Mouse (Mus musculus): ENCODE data around the gene Hoxd9. TPM values are rescaled to one million over a fixed set of nuclear protein-coding genes. Genes with fewer than 3 reads are reported as not detected.

The Hoxd9 gene
- total and polyA plus RNA-seq, 3 experiments = not detected

DNA sequence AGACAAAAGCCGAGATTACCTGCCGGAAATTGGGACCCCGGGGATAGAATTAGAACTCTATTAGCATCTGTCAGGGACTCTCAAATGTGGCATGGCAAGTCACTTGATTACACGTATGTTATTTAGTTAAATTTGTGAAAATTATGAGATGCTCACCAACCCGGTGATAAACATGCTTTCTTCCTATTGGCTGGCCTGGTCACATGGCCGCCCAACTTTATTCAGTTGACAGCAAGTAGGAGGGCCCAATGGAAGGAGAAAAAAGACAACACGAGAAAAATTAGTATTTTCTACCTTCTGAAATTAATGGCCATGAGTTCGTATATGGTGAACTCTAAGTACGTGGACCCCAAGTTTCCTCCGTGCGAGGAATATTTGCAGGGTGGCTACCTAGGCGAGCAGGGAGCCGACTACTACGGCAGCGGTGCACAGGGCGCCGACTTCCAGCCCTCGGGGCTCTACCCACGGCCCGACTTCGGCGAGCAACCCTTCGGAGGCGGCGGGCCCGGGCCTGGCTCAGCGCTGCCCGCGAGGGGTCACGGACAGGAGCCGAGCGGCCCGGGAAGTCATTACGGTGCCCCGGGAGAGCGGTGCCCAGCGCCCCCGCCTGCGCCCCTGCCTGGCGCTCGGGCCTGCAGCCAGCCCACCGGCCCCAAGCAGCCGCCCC, 29.6 kb downstream of the Hoxd9 start:
- TF ChIP-seq MAFK (IDR thresholded peaks at IDR 0.05; ENCODE audit: insufficient replicate concordance, low read length) (no peak), USF1 (IDR thresholded peaks at IDR 0.05; ENCODE audit: low read depth, low read length) (peak; percentile 39)
- peaks cover 67% of the 10 kb centered on the region for H3K79me2 ChIP-seq (replicated peaks; ENCODE audit: control insufficient read depth, extremely low read depth, insufficient read depth, poor library complexity, severe bottlenecking)
- dilution Hi-C loops (cut with MboI; ENCODE audit: extremely low pct_ligation_motif_present, extremely low pct_unique_long_range_greater_than_20kb, low sequenced_read_pairs) = no loop called here
- no peak overlapping the region for H3K9ac ChIP-seq (ENCODE audit: insufficient read depth, low read depth)
- in situ Hi-C loops (cut with MboI; ENCODE audit: low pct_ligation_motif_present, low pct_unique_long_range_greater_than_20kb, low sequenced_read_pairs) = loop anchor here (10.0 kb wide), 1 partner anchor 328 kb away; no protein-coding TSS in a partner anchor
- peaks cover 28 to 32% of the 10 kb centered on the region in 2 experiments for H3K36me3 ChIP-seq (replicated peaks in 1 of 2; ENCODE audit: control insufficient read depth in 1 of 2, insufficient read depth in 1 of 2, low read length in 1 of 2)
- peaks cover 6% of the 10 kb centered on the region for H3K9me3 ChIP-seq (replicated peaks; ENCODE audit: low read length)
- DNase-seq (ENCODE audit: extremely low read depth) = no peak
- peaks cover 4 to 55% of the 10 kb centered on the region in 2 experiments; a peak in 2 of 4 replicates for H3K4me1 ChIP-seq (ENCODE audit: control insufficient read depth in 1 of 2, insufficient read depth in 2 of 2)
- no peaks in the 10 kb centered on the region for H3K27me3 ChIP-seq (replicated peaks)
- H3K4me3 ChIP-seq (replicated peaks in 1 of 3; ENCODE audit: low read depth in 2 of 3, low read length in 2 of 3, poor library complexity in 1 of 3) = no peak overlapping the region
- no peak overlapping the region for H3K4me2 ChIP-seq (ENCODE audit: insufficient read depth, low read depth, poor library complexity, severe bottlenecking)
- H3K27ac ChIP-seq (ENCODE audit: insufficient read depth, low read depth) = no peak overlapping the region

DNA sequence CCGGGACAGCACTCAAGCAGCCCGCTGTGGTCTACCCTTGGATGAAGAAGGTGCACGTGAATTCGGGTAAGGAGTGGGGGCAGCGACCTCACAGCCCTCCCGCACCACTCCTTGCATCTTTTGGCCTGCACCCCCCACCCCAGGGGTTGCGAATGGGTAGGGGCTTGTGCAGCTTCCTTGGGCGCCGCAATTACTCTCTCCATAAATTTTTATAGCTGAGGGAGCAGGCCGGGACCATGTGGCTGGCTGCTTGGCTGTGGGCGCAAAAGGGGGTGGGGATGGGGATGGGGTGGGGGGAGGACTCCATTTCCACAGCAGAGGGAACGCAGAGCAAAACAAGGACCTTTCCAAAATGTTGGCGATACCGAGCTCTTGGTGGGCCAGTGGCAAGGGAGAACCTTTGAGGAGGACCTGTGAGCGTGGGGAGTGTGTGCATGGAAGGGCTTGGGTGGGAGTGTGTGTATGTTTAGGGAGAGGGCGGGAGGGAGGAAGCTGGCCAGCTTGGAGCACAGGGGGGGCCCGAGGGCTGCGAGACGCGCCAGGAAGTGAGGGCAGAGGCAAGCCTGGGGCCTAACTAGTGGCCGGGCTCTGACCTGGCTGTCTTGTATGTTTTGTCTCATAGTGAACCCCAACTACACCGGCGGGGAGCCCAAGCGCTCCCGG, 30.2 kb downstream of the Hoxd9 start:
- Histone ChIP-seq H3K4me2 (ENCODE audit: insufficient read depth, low read depth, poor library complexity, severe bottlenecking) (no peak overlapping the region), H3K27me3 (replicated peaks) (no peaks in the 10 kb centered on the region), H3K4me1 (ENCODE audit: control insufficient read depth in 1 of 2, insufficient read depth in 2 of 2) (peaks cover 4 to 52% of the 10 kb centered on the region in 2 experiments; a peak in 2 of 4 replicates), H3K36me3 (replicated peaks in 1 of 2; ENCODE audit: control insufficient read depth in 1 of 2, insufficient read depth in 1 of 2, low read length in 1 of 2) (peaks cover 28 to 32% of the 10 kb centered on the region in 2 experiments), H3K9me3 (replicated peaks; ENCODE audit: low read length) (peaks cover 6% of the 10 kb centered on the region), H3K9ac (ENCODE audit: insufficient read depth, low read depth) (no peak overlapping the region), H3K27ac (ENCODE audit: insufficient read depth, low read depth) (no peak overlapping the region), H3K79me2 (replicated peaks; ENCODE audit: control insufficient read depth, extremely low read depth, insufficient read depth, poor library complexity, severe bottlenecking) (peaks cover 67% of the 10 kb centered on the region), H3K4me3 (replicated peaks in 1 of 3; ENCODE audit: low read depth in 2 of 3, low read length in 2 of 3, poor library complexity in 1 of 3) (no peak overlapping the region)
- no peak for TF ChIP-seq MYC (IDR thresholded peaks at IDR 0.05; ENCODE audit: low read depth, low read length)
- no peak for TF ChIP-seq ZKSCAN1 (IDR thresholded peaks at IDR 0.05; ENCODE audit: borderline replicate concordance, low read depth, low read length)
- TF ChIP-seq ELF1 (IDR thresholded peaks at IDR 0.05; ENCODE audit: low read depth, low read length) = no peak
- TF ChIP-seq HCFC1 (IDR thresholded peaks at IDR 0.05; ENCODE audit: low read depth, low read length) = no peak
- no peak for TF ChIP-seq E2F4 (IDR thresholded peaks at IDR 0.05; ENCODE audit: insufficient replicate concordance, low read depth, low read length)
- TF ChIP-seq RCOR1 (conservative IDR thresholded peaks at IDR 0.05; ENCODE audit: low read depth, low read length) = no peak
- TF ChIP-seq TBP (conservative IDR thresholded peaks at IDR 0.05; ENCODE audit: low read depth, low read length) = no peak
- TF ChIP-seq MXI1 (IDR thresholded peaks at IDR 0.05; ENCODE audit: low read depth, low read length) = no peak
- TF ChIP-seq MAZ (IDR thresholded peaks at IDR 0.05; ENCODE audit: low read depth, low read length) = no peak
- no peak for TF ChIP-seq SMC3 (IDR thresholded peaks at IDR 0.05; ENCODE audit: low read depth, low read length)
- TF ChIP-seq TCF12 (IDR thresholded peaks at IDR 0.05; ENCODE audit: low read depth, low read length) = no peak
- no peak for TF ChIP-seq MAFK (IDR thresholded peaks at IDR 0.05; ENCODE audit: insufficient replicate concordance, low read length)
- TF ChIP-seq CTCF (conservative IDR thresholded peaks at IDR 0.05 in 1 of 2, IDR thresholded peaks at IDR 0.05 in 1 of 2; ENCODE audit: low read depth in 2 of 2, low read length in 2 of 2) = no peak
- no peak for TF ChIP-seq POLR2A (IDR thresholded peaks at IDR 0.05; ENCODE audit: low read depth, low read length)
- in situ Hi-C loops (cut with MboI; ENCODE audit: low pct_ligation_motif_present, low pct_unique_long_range_greater_than_20kb, low sequenced_read_pairs) (loop anchor here (10.0 kb wide), 1 partner anchor 327 kb away; no protein-coding TSS in a partner anchor), dilution Hi-C loops (cut with MboI; ENCODE audit: extremely low pct_ligation_motif_present, extremely low pct_unique_long_range_greater_than_20kb, low sequenced_read_pairs) (no loop called here)
- no peak for DNase-seq (ENCODE audit: extremely low read depth)

Measured in CH12.LX (cell line).